Mouse (Mus musculus) frontal cortex, adult (tissue): ENCODE results near the gene Ccl25.
A peak's percentile ranks its signal among the peaks of the same experiment; 100 is the strongest.

ENCODE experiments used
- ATAC-seq: cut with Nextera tagmentation; 2 replicates; pipeline ENCODE4 v1.9.2; 2017; ENCODE audit warnings: mild to moderate bottlenecking, moderate library complexity, mixed read lengths; ENCODE audit not compliant: low TSS enrichment

The Ccl25 gene

DNA sequence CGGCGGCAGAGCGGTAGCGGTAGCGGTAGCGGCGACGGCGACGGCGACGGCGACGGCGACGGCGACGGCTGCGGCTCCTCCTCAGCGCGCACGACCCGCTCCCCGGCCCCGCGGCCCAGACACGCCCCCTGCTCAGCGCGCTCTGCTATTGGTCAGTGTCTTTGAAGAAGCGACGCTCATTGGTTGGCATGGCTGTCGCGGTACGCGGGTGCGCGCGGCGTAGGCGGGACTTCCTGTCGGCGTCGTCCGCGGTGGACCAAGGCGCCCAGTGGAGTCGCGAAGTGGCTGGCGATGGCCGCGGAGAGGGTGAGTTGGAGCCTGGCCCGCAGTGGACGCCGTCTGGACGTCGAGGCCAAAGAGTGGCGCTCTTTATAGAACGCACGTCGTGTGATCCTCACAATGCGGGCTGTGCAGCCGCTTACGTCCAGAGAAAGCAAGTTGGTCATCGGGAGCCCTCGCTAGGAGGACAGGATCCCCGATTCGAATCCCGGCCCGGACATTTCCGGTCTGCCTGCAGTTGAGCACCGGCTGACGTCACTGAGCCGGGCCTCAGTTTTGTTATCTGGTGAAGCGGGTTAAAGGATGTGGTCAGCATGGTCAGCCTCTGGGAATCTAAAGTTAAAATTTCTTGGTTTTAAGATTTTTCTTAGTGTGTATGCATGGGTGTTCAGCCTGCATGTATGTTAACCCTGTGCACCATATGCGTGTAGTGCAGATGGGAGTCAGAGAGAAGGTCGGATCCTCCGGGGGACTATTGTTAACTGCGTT lies at the start of gene Ccl25, which contains the start of gene Elavl1:
Gene Ccl25, plus strand, starts transcription at position 228 of the 768 bp plus-strand sequence.
Gene Elavl1, minus strand, starts transcription at position 431 of the 768 bp plus-strand sequence.
- peak; percentile 94 for ATAC-seq

DNA sequence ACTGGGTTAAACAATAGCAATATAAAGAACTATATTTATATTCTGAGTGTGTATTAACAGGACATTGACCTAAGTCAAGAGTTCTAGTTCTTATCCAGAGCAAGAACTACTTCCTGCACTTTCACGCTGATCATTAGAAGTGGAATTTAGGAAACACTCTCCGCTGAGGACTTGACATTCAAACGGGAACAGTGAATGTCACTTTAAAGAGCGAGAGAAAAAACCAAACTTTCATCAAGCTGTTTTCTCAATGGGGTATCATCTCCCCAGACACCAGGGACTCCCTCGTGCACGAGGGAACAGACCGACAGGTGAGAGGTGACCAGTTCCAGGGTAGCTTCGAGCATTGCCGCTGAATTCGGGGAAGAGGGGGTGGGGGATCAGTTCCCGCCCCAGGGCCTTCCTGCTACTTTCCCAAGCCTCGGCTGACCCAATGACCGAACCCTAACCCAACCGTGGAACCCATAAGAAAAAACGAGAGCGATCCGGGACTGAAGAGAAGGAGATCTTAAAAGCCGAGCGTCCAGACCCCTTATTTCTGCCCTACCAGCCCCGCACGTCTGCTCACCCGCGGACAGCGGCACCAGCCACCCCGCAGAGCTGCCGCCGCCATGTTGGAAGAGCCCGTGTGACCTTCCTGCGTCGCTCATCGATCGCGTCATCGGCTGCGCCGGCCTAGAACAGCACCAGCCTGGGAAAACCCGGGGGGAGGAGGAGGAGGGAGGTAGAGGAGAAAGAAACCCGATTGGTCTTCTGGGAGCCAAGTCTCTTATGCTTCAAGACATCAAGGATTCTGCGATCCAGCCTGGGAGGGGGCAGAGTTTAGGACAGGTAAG lies 49.5 kb upstream of the Ccl25 start, which contains the start of gene Timm44:
Gene Timm44, minus strand, starts transcription at position 639 of the 836 bp plus-strand sequence.
- ATAC-seq = peak; percentile 96

DNA sequence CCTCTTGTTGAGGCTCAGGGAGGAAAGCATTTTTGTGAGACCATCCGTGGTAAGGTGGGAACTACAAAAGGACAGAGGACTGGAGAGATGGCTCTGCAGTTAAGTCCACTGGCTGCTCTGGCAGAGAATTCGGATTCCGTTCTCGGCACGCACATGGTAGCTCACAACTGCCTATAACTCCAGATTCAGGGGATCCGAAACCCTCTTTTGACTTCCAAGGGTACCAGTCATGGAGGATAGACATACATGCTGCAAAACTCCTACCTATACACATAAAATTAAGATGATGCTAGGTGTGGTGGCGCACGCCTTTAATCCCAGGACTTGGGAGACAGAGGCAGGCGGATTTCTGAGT lies 48.9 kb upstream of the Ccl25 start:
- no peak for ATAC-seq

DNA sequence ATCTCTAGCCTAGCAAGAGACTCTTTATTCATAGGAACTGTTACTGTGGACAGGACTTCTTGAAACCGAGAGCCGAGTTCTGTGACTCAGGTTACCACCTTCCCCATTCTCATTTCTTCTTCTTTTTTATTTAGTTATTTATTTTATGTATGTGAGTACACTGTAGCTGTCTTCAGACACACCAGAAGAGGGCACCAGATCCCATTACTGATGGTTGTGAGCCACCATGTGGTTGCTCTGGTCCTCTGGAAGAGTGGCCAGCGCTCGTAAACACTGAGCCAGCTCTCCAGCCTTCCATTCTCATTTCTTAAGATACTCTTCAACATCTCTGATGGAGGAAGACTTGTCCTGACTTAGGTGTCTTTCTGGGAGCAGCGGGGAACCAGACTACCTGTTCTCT lies 32.3 kb upstream of the Ccl25 start:
- 0 out of 2 replicates have a peak, but pooled peaks have one; percentile 6 for ATAC-seq

- ATAC-seq = no peak
These were observed 27.2 kb upstream of the Ccl25 start for GRCm38 (mm10) chr8:4297822-4298221.

DNA sequence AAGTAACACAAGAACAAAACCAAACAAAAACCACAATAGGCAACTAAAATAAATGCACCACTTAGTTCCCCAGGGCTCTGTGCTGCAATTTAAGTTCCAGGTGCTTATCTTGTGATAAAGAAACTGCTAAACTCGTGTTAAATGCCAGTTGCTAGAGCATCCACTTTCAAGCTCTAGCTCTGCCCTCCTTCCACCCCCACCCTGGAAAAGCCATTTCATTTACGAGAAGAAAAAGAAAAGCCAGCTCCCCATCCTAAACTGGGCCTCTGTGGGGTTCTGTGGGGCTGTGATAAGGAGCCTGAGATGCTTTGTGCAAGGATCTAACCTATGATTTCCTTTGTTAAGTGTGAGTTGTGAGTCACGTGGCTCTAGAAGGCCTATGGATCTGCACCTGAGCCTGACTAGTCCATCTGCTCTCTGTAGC lies 20.9 kb upstream of the Ccl25 start:
- ATAC-seq = no peak

GRCm38 (mm10) chr8:4305838-4306237 lies 19.2 kb upstream of the Ccl25 start:
- ATAC-seq = no peak

DNA sequence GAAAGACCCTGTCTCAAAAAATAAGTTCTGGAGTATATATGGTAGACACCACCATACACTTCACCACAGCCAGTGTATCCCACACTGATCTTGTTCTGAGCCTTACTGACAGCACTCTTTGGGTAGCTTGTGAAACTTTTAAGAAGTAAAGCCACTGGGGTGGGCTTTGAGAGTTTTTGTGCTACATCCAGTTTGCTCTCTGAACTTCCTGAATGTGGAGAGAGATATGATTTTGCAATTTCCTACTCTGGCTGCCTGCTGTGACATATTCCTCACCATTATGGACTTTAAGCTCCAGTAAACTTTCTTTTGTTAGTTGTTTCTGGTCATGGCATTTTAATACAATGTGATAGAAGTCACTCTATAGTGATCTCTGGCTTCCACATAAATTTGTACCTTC lies 12.9 kb upstream of the Ccl25 start:
- ATAC-seq = no peak

DNA sequence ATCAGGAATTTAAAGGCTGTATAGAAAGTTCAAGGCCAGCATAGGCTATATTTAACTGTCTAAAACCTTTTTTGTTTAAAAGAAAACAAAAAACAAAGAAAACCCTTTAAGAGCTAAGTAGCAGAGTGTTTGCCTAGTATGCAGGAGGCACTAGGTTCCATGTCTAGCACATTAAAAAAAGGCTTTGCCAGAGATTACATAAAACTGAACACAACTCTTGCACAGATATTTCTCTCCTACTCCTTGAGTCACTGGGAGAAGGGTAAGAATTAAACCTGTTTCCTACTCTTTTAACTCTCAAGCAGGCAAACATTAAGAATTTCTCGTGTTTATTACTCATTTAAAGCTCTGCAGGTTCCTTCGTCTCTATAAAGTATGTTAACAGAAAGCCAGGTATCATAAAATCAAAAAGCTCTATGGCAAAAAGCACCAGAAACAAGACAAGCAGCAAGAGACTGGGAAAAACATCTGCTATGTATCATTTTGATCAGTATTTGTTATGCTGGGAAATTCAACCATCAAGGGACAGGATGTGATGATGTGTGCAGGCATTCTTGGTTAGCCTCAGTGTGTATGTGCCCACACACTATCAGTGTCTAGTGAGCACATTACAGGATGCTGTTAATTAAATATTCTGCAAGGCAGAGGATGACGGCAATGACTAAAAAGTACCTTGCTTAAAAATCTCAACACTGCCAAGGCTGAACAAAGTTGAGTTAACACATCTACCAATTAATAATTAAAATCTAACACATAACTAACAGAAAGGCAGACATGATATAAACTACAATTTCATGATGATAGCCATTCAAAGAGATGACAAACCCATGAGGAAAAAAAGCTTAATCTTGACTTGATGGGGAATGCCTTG lies 11.5 kb upstream of the Ccl25 start:
- peak; percentile 98 for ATAC-seq

- no peak for ATAC-seq
These were observed 10.2 kb upstream of the Ccl25 start for GRCm38 (mm10) chr8:4314852-4315251.

DNA sequence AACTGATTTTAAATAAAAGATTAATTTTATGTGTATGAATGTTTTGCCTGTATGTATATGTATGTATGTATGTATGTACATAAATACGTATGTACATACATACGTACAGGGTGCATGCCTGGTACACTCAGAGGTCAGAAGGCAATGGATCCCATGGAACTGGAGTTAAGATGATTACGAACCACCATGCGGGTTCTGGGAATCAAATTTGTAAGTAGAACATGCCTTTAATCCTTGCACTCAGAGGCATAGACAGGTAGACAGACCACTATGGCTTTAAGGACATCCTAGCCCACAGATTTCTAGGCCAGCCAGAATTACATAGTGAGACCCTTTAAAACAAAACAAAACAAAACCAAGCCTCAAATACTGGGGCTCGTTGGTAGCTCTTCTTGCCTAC lies 6.9 kb upstream of the Ccl25 start:
- no peak for ATAC-seq

GRCm38 (mm10) chr8:4318796-4319572 lies 6.0 kb upstream of the Ccl25 start:
- ATAC-seq = no peak

GRCm38 (mm10) chr8:4319573-4319872 lies 5.5 kb upstream of the Ccl25 start:
- no peak for ATAC-seq

GRCm38 (mm10) chr8:4320404-4320803 lies 4.6 kb upstream of the Ccl25 start:
- no peak for ATAC-seq

- no peak for ATAC-seq
These were observed 4.0 kb upstream of the Ccl25 start for GRCm38 (mm10) chr8:4321031-4321430.

DNA sequence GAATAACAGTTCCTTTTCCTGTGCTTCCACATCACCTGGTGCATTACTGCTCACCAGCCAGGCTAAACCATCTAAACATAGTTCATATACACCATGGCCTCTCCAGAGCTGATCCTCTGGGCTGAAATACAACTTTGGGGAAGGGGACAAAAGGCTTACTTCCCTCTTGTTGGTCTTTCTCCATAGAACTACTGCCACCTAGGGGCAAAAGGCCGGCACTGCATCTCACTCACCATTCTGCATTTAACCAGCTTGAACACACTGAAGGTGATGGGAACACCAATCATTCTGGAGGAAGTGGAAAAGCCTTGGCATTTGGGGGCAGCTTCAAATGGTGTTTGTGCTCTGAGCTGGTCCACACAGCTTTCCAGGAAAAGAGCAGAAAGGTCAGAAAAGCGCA lies 2.5 kb upstream of the Ccl25 start:
- ATAC-seq = no peak

DNA sequence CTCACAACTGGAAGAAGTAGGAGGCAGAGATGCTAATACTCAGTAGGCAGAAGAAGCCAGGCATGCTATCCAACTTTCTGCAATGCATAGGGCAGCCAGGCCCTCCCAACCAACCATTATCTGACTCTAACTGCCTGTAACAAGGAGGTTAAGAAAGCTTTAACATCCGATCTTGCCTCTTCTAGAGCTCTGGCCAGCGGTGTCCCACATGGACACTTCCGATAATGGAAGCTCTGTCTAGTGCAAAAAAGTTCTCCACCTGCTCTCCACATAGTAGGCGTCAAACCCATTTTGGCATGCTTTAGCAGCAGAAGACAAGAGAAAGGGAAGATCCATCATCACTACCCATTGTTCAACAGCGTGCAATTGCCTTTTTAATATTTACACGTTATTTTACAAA lies 1.1 kb upstream of the Ccl25 start:
- no peak for ATAC-seq

- peak; percentile 48 for ATAC-seq
These were observed 485 bp upstream of the Ccl25 start for GRCm38 (mm10) chr8:4324525-4324924.

DNA sequence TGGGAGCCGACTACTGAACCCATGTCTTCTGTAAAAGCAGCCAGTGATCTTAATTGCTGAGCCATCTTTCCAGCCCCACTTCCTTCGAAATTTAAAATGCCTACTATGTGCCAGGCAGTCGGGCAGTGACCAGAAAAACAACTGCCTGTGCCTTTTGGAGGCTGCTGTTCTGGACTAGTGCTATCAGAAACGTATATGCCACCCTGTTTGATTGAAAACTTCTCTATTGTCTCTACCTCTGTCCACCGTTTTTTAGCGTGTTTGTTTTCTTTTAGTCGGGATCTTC lies 684 bp downstream of the Ccl25 start:
- no peak for ATAC-seq

DNA sequence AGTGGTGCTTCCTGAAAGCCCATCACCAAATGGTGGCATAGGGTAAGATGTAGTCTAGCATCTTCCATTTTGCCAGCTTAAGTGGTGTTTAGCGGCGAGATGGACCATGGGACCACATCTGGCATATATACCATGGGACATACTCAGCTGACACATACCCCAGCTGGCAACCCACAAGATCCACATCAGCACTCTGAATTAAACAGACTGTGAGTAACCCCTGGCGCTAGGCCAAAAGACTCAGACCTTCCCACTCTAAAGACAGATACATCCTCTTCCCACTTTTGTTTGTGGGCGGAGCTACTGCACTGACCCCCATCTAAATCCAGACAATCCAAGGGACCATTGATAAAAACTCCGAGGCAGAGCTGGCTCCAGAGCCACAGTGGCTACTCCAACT lies 4.0 kb downstream of the Ccl25 start:
- no peak for ATAC-seq

GRCm38 (mm10) chr8:4333966-4334365 lies 9.0 kb downstream of the Ccl25 start:
- no peak for ATAC-seq

DNA sequence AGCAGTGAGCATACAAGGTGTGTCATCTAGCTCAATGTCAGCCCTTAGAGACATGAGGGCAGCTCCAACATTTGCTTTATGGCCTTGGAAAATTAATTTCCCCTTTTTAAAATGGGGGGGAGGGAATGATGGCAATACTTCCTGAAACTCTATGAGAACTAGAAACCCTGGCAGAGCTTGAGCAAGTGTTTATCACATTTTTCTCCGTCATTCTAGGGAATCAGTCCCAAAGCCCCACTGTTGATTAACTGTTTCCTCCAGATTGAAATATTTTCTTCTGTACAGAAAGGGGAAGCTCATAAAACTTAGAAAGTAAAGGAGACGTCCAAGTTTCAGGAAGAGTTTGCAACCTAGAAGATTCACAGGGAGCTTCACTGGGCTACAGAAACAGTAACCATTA lies 10.7 kb downstream of the Ccl25 start:
- no peak for ATAC-seq
